Mouse (Mus musculus): ENCODE results near the gene Ankrd52. TPM values are rescaled to one million over a fixed set of nuclear protein-coding genes. Genes with fewer than 3 reads are reported as not detected.
"Not testable (repeated sequence)": the region's sequence is repeated elsewhere in the genome, so short reads cannot be mapped to it uniquely, and the experiment has no call there.

The Ankrd52 gene
- 15.0 and 16.0 TPM in 2 replicates for polyA plus RNA-seq (2015; fragmentation: Nextera tagmentation; extraction: Ambion mirVana)

DNA sequence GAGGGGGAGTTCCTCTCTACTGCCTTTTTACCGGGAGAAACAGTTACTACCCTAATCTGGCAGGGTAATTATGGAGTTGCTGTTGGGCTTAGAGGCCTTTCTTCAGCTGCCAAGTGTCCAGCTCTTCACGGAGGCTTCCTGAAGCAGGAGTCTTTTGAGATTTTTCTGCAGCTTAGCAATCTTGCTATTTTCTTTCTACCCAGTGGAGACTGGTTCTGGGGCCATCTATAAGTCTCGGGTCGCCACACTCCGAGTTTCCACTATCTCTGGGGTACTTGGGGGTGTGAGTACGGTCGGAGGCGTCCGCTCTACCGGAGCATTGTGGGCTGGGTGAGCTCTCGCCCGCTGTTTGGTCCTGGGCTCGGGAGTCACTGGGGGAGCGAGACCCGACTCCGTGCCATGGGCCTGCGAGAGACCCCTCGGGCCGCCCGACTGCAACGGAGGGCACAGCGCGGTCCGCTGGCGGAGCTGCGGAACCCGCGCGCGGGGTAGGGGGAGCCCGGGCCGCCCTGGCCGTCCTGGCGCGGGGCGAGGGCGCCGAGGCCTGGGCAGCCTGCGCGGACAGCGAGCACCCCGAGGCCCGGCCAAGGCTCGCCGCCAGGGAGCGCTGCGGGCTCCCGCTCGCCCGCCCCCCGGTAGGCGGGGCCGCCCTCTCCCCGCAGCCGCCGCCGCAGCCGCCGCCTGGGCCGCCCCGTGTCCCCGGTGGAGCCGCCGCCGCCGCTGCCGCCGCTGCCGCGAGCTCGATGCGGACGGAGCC lies at the start of gene Ankrd52:
Gene Ankrd52, plus strand, starts transcription at position 661 of the 757 bp plus-strand sequence.
- peak within 1 kb of the TSS; percentile 97 for H3K27ac ChIP-seq
- no peaks in the 10 kb centered on the region for H3K27me3 ChIP-seq
- peaks cover 34% of the 10 kb centered on the region for H3K36me3 ChIP-seq
- peak within 1 kb of the TSS; percentile 99 for H3K9ac ChIP-seq
- peak within 1 kb of the TSS; percentile 95 for H3K4me3 ChIP-seq
- no peaks in the 10 kb centered on the region for H3K9me3 ChIP-seq
- H3K4me2 ChIP-seq, result peak within 1 kb of the TSS; percentile 81
- WGBS, result under 1% methylated on average over 44 of the region's 73 CpGs
- peak; percentile 89 for ATAC-seq (ENCODE audit: insufficient number of reproducible peaks, insufficient read depth, low FRiP score, low TSS enrichment, low read depth)
- peaks cover 26% of the 10 kb centered on the region for H3K4me1 ChIP-seq

- Histone ChIP-seq H3K4me2 (no peak overlapping the region), H3K36me3 (peaks cover 52% of the 10 kb centered on the region), H3K27me3 (no peaks in the 10 kb centered on the region), H3K9me3 (no peaks in the 10 kb centered on the region), H3K27ac (no peak overlapping the region), H3K4me1 (peaks cover 14% of the 10 kb centered on the region), H3K4me3 (no peak overlapping the region), H3K9ac (no peak overlapping the region)
- 90% methylated on average over 10 of the region's 10 CpGs for WGBS
- no peak for ATAC-seq (ENCODE audit: insufficient number of reproducible peaks, insufficient read depth, low FRiP score, low TSS enrichment, low read depth)
Measured at GRCm38 (mm10) chr10:128327610-128328009, 49.3 kb upstream of the Ankrd52 start.

GRCm38 (mm10) chr10:128332358-128333249 lies 44.3 kb upstream of the Ankrd52 start:
- not testable (repeated sequence) for ATAC-seq (ENCODE audit: insufficient number of reproducible peaks, insufficient read depth, low FRiP score, low TSS enrichment, low read depth); H3K9me3 ChIP-seq; H3K9ac ChIP-seq; H3K4me1 ChIP-seq; H3K27ac ChIP-seq; H3K27me3 ChIP-seq; H3K4me3 ChIP-seq; H3K4me2 ChIP-seq
- peaks cover 17% of the 10 kb centered on the region for H3K36me3 ChIP-seq
- 79% methylated on average over 6 of the region's 6 CpGs for WGBS

DNA sequence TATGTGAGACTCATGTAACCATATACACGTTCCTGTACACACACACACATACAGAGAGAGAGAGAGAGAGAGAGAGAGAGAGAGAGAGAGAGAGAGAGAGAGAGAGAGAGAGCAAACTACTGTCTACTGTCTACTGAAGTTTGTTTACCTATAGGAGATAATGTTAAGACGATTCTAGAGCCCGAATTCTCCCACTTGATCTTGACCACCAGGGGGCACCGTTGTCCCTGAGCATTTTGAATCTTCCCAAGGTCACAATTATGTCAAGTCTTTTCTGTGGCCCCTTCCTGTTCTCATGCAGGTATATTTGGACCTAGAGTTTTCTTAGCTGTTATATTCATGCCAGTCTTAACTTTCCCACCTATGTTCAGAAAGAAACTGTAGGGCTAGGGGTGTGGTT lies 41.3 kb upstream of the Ankrd52 start:
- H3K4me3 ChIP-seq, result no peak overlapping the region
- no peaks in the 10 kb centered on the region for H3K9me3 ChIP-seq
- no peak overlapping the region for H3K9ac ChIP-seq
- WGBS, result 5% methylated on average over 4 of the region's 4 CpGs
- 0 out of 2 replicates have a peak, but pooled peaks cover 3% of the 10 kb centered on the region for H3K36me3 ChIP-seq
- H3K27ac ChIP-seq, result no peak overlapping the region
- H3K27me3 ChIP-seq, result no peaks in the 10 kb centered on the region
- ATAC-seq (ENCODE audit: insufficient number of reproducible peaks, insufficient read depth, low FRiP score, low TSS enrichment, low read depth), result no peak
- no peak overlapping the region for H3K4me2 ChIP-seq
- H3K4me1 ChIP-seq, result peaks cover 25% of the 10 kb centered on the region

GRCm38 (mm10) chr10:128336195-128336594 lies 40.7 kb upstream of the Ankrd52 start:
- Histone ChIP-seq H3K4me1 (peaks cover 25% of the 10 kb centered on the region), H3K36me3 (peaks cover 3% of the 10 kb centered on the region; the same call in 1 of the 2 replicates), H3K4me2 (no peak overlapping the region), H3K9ac (no peak overlapping the region), H3K4me3 (no peak overlapping the region), H3K9me3 (no peaks in the 10 kb centered on the region), H3K27me3 (no peaks in the 10 kb centered on the region), H3K27ac (no peak overlapping the region)
- ATAC-seq (ENCODE audit: insufficient number of reproducible peaks, insufficient read depth, low FRiP score, low TSS enrichment, low read depth), result no peak
- 97% methylated on average over 3 of the region's 3 CpGs for WGBS

- WGBS, result 83% methylated on average over 3 of the region's 3 CpGs
- no peak for ATAC-seq (ENCODE audit: insufficient number of reproducible peaks, insufficient read depth, low FRiP score, low TSS enrichment, low read depth)
- H3K27ac ChIP-seq, result no peak overlapping the region; the same call in 1 of the 2 replicates
- H3K9me3 ChIP-seq, result no peaks in the 10 kb centered on the region
- peaks cover 3% of the 10 kb centered on the region; the same call in 1 of the 2 replicates for H3K36me3 ChIP-seq
- H3K27me3 ChIP-seq, result no peaks in the 10 kb centered on the region
- H3K4me1 ChIP-seq, result peaks cover 25% of the 10 kb centered on the region
- peak overlapping the region; percentile 91 for H3K4me2 ChIP-seq
- peak overlapping the region; percentile 98 for H3K9ac ChIP-seq
- peak overlapping the region; percentile 99 for H3K4me3 ChIP-seq
Measured at GRCm38 (mm10) chr10:128336597-128336996, 40.3 kb upstream of the Ankrd52 start.

- Histone ChIP-seq H3K4me1 (peaks cover 25% of the 10 kb centered on the region), H3K9me3 (no peaks in the 10 kb centered on the region), H3K4me2 (peak within 1 kb of the TSS; percentile 91), H3K4me3 (peak within 1 kb of the TSS; percentile 99), H3K27ac (peak within 1 kb of the TSS; percentile 94), H3K27me3 (no peaks in the 10 kb centered on the region), H3K36me3 (peaks cover 3% of the 10 kb centered on the region; the same call in 1 of the 2 replicates), H3K9ac (peak within 1 kb of the TSS; percentile 98)
- ATAC-seq (ENCODE audit: insufficient number of reproducible peaks, insufficient read depth, low FRiP score, low TSS enrichment, low read depth), result peak; percentile 98
- WGBS, result under 1% methylated on average over 60 of the region's 61 CpGs
Measured at GRCm38 (mm10) chr10:128337306-128338181, 39.4 kb upstream of the Ankrd52 start, which contains the start of gene Cs. TSS of gene Cs (plus strand) at chr10:128337734.

DNA sequence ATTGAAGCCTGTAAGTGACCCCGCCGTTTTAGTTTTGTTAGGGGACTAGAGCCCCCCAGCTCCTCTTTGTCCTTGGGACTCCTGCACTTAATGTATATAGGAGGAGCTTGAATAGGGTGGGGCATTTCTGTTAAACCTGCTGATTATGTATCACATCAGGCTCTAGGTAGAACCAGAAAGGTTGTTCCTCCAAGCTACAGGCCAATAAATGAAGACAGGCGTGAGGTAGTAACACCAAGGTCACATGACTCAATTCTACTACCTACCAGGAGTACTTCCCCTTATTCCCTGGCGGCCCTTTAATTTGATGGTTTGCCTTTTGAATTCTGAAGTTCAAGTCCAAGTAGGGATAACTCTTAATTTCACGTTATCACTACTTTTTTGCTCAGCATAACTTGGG lies 38.5 kb upstream of the Ankrd52 start:
- H3K9ac ChIP-seq, result peak overlapping the region; percentile 98

DNA sequence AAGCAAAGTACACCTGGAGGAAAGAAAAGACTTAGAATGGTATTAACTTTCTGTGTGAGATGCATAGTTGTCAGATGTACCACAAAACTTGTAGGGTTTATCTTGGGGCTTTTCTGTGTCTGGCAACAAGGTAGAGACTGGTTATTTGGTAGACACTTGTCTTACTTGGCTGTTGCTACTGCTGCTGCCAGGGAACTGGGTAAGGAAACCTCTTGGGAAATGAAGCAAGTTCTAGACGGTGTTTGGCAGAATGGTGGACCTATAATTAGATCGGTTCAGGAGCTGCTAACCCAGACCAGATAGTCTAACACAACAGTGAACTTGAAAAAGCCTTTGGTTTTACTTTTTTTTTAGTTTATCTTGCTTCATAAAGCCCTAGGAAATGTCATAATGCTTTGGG lies 38.0 kb upstream of the Ankrd52 start:
- no peaks in the 10 kb centered on the region for H3K9me3 ChIP-seq
- ATAC-seq (ENCODE audit: insufficient number of reproducible peaks, insufficient read depth, low FRiP score, low TSS enrichment, low read depth), result no peak
- peaks cover 3% of the 10 kb centered on the region; the same call in 1 of the 2 replicates for H3K36me3 ChIP-seq
- 58% methylated on average over 2 of the region's 2 CpGs for WGBS
- H3K27ac ChIP-seq, result no peak overlapping the region
- H3K4me2 ChIP-seq, result peak overlapping the region; percentile 91
- H3K27me3 ChIP-seq, result no peaks in the 10 kb centered on the region
- H3K9ac ChIP-seq, result peak overlapping the region; percentile 98; the same call in 1 of the 2 replicates
- peaks cover 25% of the 10 kb centered on the region for H3K4me1 ChIP-seq
- H3K4me3 ChIP-seq, result peak overlapping the region; percentile 99

More for the DNA sequence above, 38.5 kb upstream of the Ankrd52 start:
- Histone ChIP-seq H3K9me3 (no peaks in the 10 kb centered on the region), H3K27me3 (no peaks in the 10 kb centered on the region), H3K27ac (peak overlapping the region; percentile 94), H3K4me3 (peak overlapping the region; percentile 99), H3K36me3 (peaks cover 3% of the 10 kb centered on the region; the same call in 1 of the 2 replicates), H3K4me2 (peak overlapping the region; percentile 91), H3K4me1 (peaks cover 25% of the 10 kb centered on the region)
- no peak for ATAC-seq (ENCODE audit: insufficient number of reproducible peaks, insufficient read depth, low FRiP score, low TSS enrichment, low read depth)
- 19% methylated on average over 5 of the region's 5 CpGs for WGBS

GRCm38 (mm10) chr10:128340257-128340656 lies 36.7 kb upstream of the Ankrd52 start:
- ATAC-seq (ENCODE audit: insufficient number of reproducible peaks, insufficient read depth, low FRiP score, low TSS enrichment, low read depth), result no peak
- Histone ChIP-seq H3K36me3 (peaks cover 3% of the 10 kb centered on the region; the same call in 1 of the 2 replicates), H3K4me3 (no peak overlapping the region), H3K9me3 (no peaks in the 10 kb centered on the region), H3K27me3 (no peaks in the 10 kb centered on the region), H3K4me1 (peaks cover 34% of the 10 kb centered on the region), H3K4me2 (no peak overlapping the region), H3K9ac (no peak overlapping the region), H3K27ac (no peak overlapping the region)
- WGBS, result 94% methylated on average over 2 of the region's 2 CpGs
